Mouse (Mus musculus): ENCODE data around the gene Galnt6. TPM values are rescaled to one million over a fixed set of nuclear protein-coding genes. Genes with fewer than 3 reads are reported as not detected.

Gene Galnt6
- polyA plus RNA-seq (2012; rRNA removed; ENCODE audit: low replicate concordance): 5.8 and 12.7 TPM in 2 replicates

DNA sequence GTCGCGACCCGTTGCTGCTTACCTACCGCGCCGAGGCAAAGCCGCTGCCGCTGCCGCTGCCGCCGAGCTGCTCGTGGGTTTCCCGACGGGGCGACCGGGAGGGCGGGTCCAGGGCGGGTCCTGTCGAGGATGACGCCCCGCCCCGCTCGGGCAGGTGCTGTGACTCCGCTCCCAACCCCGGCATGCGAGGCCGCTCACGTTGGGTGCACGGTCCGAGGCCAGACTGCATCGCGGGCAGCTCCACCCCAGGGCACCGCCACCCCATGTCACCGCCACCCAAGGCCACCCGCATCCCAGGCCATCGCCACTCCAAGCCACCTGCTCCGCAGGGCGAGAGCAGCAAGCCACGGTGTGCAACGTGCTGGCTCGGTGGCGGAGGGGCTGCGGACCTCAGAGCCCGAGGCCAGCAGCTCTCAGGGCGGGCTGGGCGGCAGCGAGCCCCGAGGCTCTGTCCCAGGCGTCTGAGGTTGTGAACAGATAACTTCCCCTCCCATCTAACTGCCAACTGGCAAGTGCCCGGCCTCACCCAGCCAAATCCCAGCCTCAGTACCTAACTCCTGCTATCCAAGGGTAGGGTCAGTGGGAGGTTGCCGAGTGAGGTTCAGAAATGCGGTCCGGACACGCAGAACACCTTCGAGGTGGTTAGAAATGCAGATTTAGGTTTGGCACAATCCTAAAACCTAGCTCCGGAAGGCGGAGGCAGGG lies at the start of gene Galnt6:
Gene Galnt6, minus strand, starts transcription at position 96 of the 705 bp plus-strand sequence.

DNA sequence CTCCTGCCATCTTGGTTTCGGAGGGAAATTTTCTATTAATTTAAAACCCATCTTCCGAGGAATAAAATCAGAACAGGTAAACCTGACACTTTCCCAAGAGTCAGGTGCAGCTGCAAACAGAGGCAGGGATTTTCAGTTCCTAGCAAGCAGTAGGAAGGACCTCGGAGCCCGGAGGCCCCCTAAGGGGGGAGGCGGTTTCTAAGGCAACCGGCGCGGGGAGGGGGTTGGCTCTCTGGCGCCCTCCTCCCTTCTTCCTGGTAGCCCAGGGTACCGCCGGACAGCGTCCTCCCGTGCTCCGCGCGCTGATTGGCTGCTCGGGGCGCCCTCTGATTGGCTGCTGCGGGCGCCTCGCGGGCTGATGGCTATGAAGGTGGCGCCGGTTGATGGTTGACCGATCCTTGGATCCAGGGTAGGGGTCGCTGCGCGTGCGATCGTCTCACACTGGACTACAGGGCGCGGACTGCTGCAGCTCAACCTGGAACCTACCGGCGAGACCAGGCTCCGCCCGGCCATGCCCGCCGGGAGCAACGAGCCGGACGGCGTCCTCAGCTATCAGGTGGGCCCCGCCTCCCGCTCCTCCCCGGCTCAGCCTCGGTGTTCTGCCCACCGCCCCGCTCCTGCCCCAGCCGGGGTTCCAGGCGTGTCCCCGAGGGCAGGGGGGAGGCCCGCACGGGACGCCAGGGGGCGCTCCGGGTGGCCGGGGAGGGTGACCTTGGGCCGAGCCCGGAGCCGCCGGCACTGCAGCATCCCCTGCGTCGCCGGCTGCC lies 32.4 kb upstream of the Galnt6 start, which contains the start of gene Slc4a8:
Gene Slc4a8, plus strand, starts transcription at position 329 of the 767 bp plus-strand sequence.

DNA sequence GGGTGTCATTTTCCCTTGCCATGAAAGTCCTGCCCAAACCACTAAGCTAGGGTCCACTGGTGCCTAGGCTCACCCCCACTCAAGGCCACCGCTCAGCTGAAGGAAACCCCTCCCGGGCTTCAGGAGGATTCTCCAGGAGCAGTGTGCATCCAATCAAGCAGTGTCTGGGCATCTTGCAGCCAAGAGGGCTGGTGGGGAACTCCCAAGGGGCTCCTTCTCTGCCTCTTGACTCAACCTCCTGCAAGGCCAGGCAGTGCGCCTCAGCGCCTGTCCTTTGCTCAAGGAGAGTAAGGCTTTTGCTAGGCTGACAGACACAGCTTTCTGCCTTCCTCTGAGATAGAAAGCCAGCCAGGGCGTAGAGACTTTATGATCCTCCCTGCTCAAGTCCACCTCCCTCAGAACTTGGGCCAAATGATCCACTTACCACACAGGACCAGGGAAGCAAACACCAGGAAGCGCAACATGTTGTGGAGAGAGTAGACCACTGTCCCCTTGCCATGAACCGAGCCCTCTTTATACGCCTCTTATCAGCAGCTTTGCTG lies 41.7 kb downstream of the Galnt6 start, which contains the start of gene Cela1:
Gene Cela1, minus strand, starts transcription at position 492 of the 542 bp plus-strand sequence.

DNA sequence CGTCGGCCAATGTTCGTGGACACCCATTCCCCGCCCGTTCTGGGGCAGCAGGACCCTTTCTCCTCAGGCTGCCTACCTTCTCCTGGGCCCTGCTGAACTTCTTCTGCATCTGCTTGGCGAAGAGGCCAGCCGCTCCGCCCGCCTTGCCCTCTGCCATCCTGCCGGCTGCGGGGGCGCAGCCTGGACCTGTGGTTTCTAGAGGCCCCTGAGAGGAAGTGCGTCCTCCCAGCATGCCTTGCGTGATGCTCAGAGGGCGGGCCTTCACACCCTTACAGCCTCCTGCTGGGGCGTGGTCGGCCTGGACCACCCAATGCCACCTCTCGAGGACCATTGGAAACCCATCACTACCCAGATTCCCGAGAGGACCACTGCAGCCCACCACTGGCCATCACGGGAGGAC lies 59.8 kb downstream of the Galnt6 start, which contains the start of gene Bin2:
Gene Bin2, minus strand, starts transcription at position 217 of the 400 bp plus-strand sequence.

Other genes starting within 250 kb of the Galnt6 start
- gene Csrnp2, start 233.9 kb downstream of the Galnt6 start, polyA plus RNA-seq (2012; rRNA removed; ENCODE audit: low replicate concordance): 3.3 and 3.9 TPM in 2 replicates
- gene Tfcp2, start 177.4 kb downstream of the Galnt6 start, polyA plus RNA-seq (2012; rRNA removed; ENCODE audit: low replicate concordance): 6.5 and 9.5 TPM in 2 replicates
- gene Pou6f1, start 129.4 kb downstream of the Galnt6 start, polyA plus RNA-seq (2012; rRNA removed; ENCODE audit: low replicate concordance): 23.0 and 46.9 TPM in 2 replicates
- 796 and 920 TPM in 2 replicates for gene Dazap2, start 114.0 kb downstream of the Galnt6 start, polyA plus RNA-seq (2012; rRNA removed; ENCODE audit: low replicate concordance)
- gene Smagp, start 92.4 kb downstream of the Galnt6 start, polyA plus RNA-seq (2012; rRNA removed; ENCODE audit: low replicate concordance): 44.9 and 68.9 TPM in 2 replicates
- gene Bin2, start 59.8 kb downstream of the Galnt6 start, polyA plus RNA-seq (2012; rRNA removed; ENCODE audit: low replicate concordance): 22.7 and 60.2 TPM in 2 replicates
- gene Cela1, start 41.5 kb downstream of the Galnt6 start, polyA plus RNA-seq (2012; rRNA removed; ENCODE audit: low replicate concordance): 13.4 and 28.3 TPM in 2 replicates
- gene Slc4a8, start 32.4 kb upstream of the Galnt6 start, polyA plus RNA-seq (2012; rRNA removed; ENCODE audit: low replicate concordance): 8.0 and 10.3 TPM in 2 replicates
- gene Scn8a, start 140.5 kb upstream of the Galnt6 start, polyA plus RNA-seq (2012; rRNA removed; ENCODE audit: low replicate concordance): 0.52 and 0.91 TPM in 2 replicates

Data from mammary gland, adult 2 months (tissue).